Mouse (Mus musculus) kidney, adult 9 months (tissue): ENCODE measurements at regions not wholly inside any gene's neighbourhood (a gene's known extent, or its start where the extent isn't known, plus 50 kb on each side); places are given as distances from the start of the nearest gene placed in this dataset.

Source experiments
- DNase-seq: peaks from one replicate; pipeline ENCODE4 v3.0.0; 2022

DNA sequence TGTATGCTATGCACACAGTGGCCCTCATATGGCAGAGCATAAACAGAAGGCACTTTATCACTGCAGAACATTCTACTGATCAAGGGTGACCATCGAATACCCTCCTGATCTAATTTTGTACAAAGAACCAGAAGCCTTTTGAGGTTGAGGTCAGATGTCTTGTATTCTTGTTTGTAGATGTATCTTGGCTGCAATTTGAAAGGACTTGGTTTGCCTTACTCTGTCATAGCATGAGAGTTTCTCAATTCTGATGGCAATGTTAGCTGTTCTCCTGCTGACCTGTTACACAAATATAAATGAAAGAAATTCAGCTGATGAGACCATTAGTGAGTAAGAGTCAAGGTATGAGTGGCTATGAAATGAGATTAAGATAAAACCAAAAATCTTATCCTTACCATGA is 199.1 kb upstream of the Aldoart1 start:
- DNase-seq, result no peak

DNA sequence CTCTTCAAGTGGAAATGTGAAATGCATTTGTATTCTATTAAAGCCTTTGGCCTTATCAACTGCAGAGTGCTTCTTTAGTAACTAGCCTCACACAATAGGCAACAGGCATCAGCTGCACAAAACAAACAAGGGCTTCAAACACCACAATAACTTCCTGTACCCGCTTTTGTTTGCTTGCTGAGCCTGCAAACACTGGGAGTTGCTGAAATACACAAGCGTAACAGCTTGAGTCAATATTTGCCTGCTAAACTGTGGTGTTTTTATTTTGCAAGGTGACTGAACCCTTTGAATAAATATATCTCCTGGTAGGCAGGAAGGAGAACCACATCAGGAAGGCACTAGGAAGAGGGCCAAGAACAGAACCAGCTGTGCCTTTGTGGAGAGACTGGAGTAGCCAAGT is 195.4 kb upstream of the Aldoart1 start:
- no peak for DNase-seq

DNA sequence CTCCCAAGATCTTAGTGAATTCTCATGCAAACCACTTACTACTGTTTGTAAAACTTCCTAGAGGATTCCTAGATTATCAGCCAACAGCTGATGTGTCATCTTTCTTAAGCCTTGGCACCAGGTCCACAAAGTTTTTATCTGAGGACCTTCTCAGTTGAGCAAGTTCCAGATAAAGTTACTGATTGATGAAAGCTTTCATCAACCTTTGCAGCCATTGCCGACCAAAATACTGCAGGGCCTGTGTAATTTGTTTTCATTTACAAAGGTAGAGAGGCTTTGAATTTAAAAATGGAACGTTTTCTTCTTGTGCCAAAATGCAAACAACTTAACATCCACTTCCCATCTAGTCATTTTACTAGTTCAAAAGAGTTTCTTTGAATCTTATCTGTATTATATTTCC is 191.9 kb upstream of the Aldoart1 start:
- DNase-seq, result peak; percentile 11

DNA sequence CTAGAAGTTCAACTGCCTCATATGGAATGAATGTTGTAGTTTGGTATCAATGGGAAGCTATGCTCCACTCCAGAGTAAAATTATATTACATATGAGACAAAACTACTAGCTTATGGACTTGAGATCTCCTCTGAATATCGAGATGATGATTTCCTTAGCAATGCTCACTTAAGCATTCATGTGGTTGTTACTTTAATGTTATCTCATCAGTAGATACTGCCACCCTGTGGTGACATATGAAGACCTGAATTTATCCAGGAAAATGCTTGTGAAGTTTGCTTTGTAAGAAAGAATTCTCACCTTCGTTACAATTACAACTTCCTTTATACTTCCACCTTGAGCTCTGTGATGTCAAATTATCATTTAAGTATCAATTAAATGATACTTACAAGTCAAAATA is 190.2 kb upstream of the Aldoart1 start:
- DNase-seq, result peak; percentile 24

DNA sequence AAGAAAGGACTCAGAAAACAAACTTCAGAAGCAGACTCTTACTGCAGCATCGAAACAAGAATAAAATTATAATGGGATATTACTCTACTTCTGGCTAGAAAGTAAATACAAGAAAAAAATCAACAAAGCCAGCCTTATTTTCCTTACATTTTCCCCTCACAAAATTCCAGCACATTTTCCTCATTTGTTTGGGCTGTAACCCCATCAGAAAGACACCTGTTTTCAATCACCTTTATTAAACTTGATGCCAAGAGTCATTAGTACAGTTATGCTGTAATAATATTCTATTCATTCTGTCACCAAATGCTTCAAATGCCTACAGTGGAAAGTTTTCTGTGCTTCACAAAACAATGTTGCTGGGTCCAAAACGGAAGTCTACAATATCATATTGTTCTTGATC is 189.1 kb upstream of the Aldoart1 start:
- no peak for DNase-seq

DNA sequence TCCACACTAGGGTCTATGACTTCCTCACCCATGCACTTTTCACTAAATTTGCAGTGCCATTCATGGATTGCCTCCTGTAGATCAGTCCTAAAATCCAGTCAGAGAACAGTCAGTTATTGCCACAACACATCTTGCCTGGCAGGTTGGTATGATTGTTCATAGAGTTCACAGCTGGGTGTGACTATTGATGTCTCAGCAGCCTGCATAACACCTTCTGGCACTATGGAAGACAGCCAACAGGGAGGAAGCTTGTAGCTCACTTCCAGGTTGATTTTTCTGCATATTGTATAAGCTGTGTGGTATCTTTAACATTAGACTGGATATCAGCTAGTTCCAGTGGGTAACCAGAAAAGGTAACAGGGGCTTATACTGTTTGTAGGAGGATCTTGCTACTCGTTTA is 145.3 kb upstream of the Aldoart1 start:
- no peak for DNase-seq

DNA sequence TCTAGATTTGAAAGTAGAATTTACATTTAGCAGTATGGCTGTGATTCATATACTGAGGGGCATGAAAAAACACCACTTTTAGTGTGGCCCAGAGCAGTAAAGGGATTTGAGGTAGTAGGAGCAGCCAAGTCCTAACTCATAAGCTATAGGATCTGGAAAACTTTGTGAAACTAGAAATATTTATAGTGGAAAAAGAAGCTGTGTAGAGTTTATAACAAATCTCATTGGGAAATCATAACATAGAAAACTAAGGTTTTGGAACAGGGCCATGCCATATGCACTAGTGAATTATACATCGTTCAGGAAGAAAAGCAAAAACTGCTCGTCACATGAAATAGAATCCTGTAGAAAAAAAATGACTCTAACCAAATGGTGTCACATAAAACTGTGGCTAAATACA is 143.7 kb upstream of the Aldoart1 start:
- DNase-seq, result no peak

DNA sequence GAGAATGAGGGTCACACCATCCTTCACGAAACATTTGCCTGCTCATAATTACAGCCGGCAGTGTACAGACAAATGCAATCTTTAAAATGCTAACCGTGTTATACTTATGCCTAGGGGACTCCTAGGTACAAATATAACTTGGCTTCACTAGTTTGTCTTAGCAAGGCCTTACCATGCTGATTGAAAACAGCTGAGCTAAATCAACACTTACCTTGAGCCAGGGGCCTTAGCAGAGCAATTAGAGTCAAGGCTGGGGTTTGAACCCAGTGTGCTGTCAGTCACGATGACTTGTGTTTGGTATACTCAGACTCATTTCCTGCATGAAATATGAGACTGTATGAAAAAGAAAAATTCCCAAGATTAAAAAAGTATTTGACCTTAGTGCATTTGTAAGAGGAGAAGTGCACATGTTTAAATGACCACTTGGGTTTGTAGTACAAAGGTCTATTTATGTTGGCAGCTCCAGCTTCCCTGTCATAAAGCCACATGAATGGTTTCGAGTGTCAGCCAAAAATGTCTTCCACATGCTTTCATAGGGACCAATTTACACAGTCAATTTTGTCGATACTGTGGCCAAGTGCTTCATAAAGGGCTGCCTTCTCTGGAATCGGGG is 94.0 kb upstream of the Aldoart1 start:
- DNase-seq, result peak; percentile 5

DNA sequence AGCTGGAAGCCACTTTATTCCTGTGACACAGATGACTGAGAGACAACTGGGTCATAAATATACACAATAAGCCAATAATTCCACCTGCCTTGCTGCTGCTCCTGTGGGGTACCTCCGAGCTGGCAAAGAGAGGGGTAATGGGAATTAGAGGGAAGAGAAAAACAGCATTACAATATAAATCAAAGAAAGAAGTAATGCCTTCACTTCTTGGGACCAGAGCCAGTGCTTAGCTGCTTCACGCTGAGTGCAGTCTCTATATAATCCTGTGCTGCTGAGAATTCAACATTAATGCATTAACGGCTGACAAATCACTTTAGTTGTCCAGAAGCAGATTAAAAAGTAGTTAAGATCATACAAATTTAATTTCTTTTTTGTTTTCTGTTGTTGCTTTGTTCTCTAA is 71.0 kb upstream of the Aldoart1 start:
- no peak for DNase-seq

DNA sequence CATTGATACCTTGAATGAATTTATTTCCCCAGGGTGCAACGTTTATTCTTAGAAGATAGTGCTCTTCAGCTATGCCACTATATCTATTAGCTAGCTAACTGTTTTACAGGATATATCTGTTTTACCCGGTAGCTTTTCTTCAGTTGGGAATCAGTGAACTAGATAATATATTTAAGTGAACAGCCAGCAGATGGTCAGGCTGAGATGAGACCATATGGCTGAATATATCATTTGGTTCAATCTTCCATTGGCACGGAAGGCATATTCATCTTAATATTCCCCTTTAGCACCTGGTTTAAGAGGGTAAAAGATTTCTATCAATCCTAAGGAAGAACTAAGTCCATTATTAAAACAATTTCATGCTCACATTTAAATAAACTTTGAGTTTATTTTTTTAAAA is 62.6 kb upstream of the Aldoart1 start:
- no peak for DNase-seq
